Mouse (Mus musculus) ES-E14 (cell line): ENCODE measurements at regions not wholly inside any gene's neighbourhood (a gene's known extent, or its start where the extent isn't known, plus 50 kb on each side); places are given as distances from the start of the nearest gene placed in this dataset.

Experiments used
- CHD2 ChIP-seq: IDR thresholded peaks from 2 replicates; pipeline ENCODE4 v1.6.1; 2014; ENCODE audit warnings: mild to moderate bottlenecking, low read depth, low read length, inconsistent platforms
- MAFK ChIP-seq: IDR thresholded peaks from 2 replicates; pipeline ENCODE4 v1.6.1; 2014; ENCODE audit warnings: mild to moderate bottlenecking, low read depth, low read length, inconsistent platforms; ENCODE audit not compliant: insufficient read depth
- ZNF384 ChIP-seq: IDR thresholded peaks from 2 replicates; pipeline ENCODE4 v1.6.1; 2012; ENCODE audit warnings: low read depth, low read length, inconsistent platforms

GRCm38 (mm10) chr13:37543788-37544187 is 198.8 kb downstream of the Ly86 start:
- TF ChIP-seq MAFK, result no peak
- no peak for TF ChIP-seq ZNF384
- TF ChIP-seq CHD2, result no peak
